Comparison of ENCODE assay signal across 24 mouse cellular contexts in the genomic region with DNA sequence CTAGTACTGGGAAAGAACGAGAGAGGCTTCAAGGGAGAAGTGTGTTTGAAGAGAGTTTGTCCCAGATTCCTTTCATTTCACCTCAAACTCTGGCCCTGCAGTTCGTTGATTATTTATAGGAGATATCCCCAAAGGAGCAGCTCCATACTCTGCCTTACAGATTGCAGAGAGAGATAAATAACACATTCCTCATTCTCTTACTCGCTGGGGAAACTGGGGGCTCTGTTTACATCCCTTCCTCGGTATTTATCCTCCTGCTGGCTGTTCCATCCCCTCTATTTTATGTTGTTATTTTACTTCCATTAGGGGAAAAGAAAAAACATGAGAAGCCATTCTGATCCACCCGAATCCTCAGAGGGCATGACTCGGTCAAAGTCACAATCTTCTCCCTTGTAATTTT.
DNase-seq lines count a peak whose midpoint lies in the region; ATAC-seq and TF ChIP-seq lines count a peak whose summit lies in the region.
"Had no signal": no experiment of that assay in that cellular context is flagged by ENCODE, and none has a peak within 500 bp of the region (broad histone marks: within the 10 kb centered on the region; RNA-seq: fewer than 3 reads in every experiment).

No protein-coding gene starts in this region.

- no peak overlapping the region for H3K9ac ChIP-seq in kidney, postnatal 0 days (ENCODE audit: low read depth, low read length)
- H3K9ac ChIP-seq: embryonic facial prominence, embryonic 13.5 days; liver, embryonic 15.5 days; lung, embryonic 15.5 days had no signal

- H3K4me3 ChIP-seq in gastrocnemius, adult 2 months: no peak overlapping the region
- no peak overlapping the region for H3K4me3 ChIP-seq in kidney, postnatal 0 days (replicated peaks; ENCODE audit: low read depth, low read length)
- H3K4me3 ChIP-seq in myocyte: no peak overlapping the region
- H3K4me3 ChIP-seq: embryonic facial prominence, embryonic 13.5 days; heart, embryonic 10.5 days; limb, embryonic 10.5 days; liver, embryonic 15.5 days; lung, embryonic 15.5 days; megakaryocyte, embryonic 14.5 days had no signal

- no peaks in the 10 kb centered on the region for H3K27me3 ChIP-seq in kidney, postnatal 0 days (ENCODE audit: insufficient read depth, low read length)
- no peaks in the 10 kb centered on the region for H3K27me3 ChIP-seq in myocyte (ENCODE audit: control insufficient read depth, insufficient read depth, insufficient read length)
- H3K27me3 ChIP-seq: embryonic facial prominence, embryonic 13.5 days; liver, embryonic 15.5 days; lung, embryonic 15.5 days; megakaryocyte, embryonic 14.5 days had no signal

- no peak overlapping the region for H3K4me2 ChIP-seq in kidney, postnatal 0 days (ENCODE audit: low read length)
- H3K4me2 ChIP-seq in myocyte (ENCODE audit: low read depth): peak overlapping the region; percentile 59
- H3K4me2 ChIP-seq: embryonic facial prominence, embryonic 13.5 days; liver, embryonic 15.5 days; lung, embryonic 15.5 days had no signal

- DNase-seq in gastrocnemius, adult 2 months: no peak
- no peak for DNase-seq in gastrocnemius, adult 8-10 months (ENCODE audit: low spot score in 2 of 2)
- peak; percentile 66 for DNase-seq in kidney, postnatal 0 days (ENCODE audit: low spot score)
- no peak for DNase-seq in kidney, postnatal 4 days
- peak; percentile 19 for DNase-seq in brain, embryonic 14.5 days (ENCODE audit: low read depth)
- DNase-seq in heart, postnatal 4 days: no peak
- no peak for DNase-seq in layer of hippocampus, adult 8-10 months (ENCODE audit: low spot score in 2 of 2)
- DNase-seq: adrenal gland, postnatal 25 days; cerebellum, adult 11 months; cerebellum, postnatal 10 days; gastrocnemius, postnatal 10 days; kidney, adult 2 months; liver; lung, postnatal 36 days; right cerebral cortex, postnatal 4 days; thymus, postnatal 14 days had no signal

- H3K4me1 ChIP-seq in kidney, postnatal 0 days (replicated peaks; ENCODE audit: insufficient read depth, low read length): no peaks in the 10 kb centered on the region
- H3K4me1 ChIP-seq: heart, embryonic 10.5 days; limb, embryonic 10.5 days; liver, embryonic 15.5 days; lung, embryonic 15.5 days; megakaryocyte, embryonic 14.5 days had no signal

- no peaks in the 10 kb centered on the region for H3K79me2 ChIP-seq in myocyte (ENCODE audit: control insufficient read depth, insufficient read depth)

- 0 out of 2 replicates have a peak overlapping the region, but pooled peaks have one; percentile 1 for H3K27ac ChIP-seq in gastrocnemius, adult 2 months
- H3K27ac ChIP-seq in kidney, postnatal 0 days: no peak overlapping the region
- H3K27ac ChIP-seq: embryonic facial prominence, embryonic 13.5 days; heart, embryonic 10.5 days; limb, embryonic 10.5 days; liver, embryonic 15.5 days; lung, embryonic 15.5 days had no signal

- ATAC-seq in kidney, postnatal 0 days (replicated peaks; ENCODE audit: low FRiP score, low read depth): no peak
- ATAC-seq: forebrain, embryonic 14.5 days had no signal

- TF ChIP-seq CTCF in gastrocnemius, adult 2 months (IDR thresholded peaks at IDR 0.05): no peak
- TF ChIP-seq CTCF in kidney, postnatal 0 days (IDR thresholded peaks at IDR 0.05; ENCODE audit: low read depth): no peak
- no peak for TF ChIP-seq CTCF in brain, embryonic 14.5 days (IDR thresholded peaks at IDR 0.05; ENCODE audit: borderline replicate concordance, extremely low read depth, insufficient read depth, insufficient read length)

- no peaks in the 10 kb centered on the region for H3K36me3 ChIP-seq in kidney, postnatal 0 days (ENCODE audit: insufficient read depth, low read length)
- H3K36me3 ChIP-seq in myocyte (ENCODE audit: control insufficient read depth, insufficient read depth): no peaks in the 10 kb centered on the region
- H3K36me3 ChIP-seq: embryonic facial prominence, embryonic 13.5 days; heart, embryonic 10.5 days; limb, embryonic 10.5 days; liver, embryonic 15.5 days; lung, embryonic 15.5 days had no signal

- no peak overlapping the region for H3ac ChIP-seq in myocyte (ENCODE audit: control insufficient read depth, insufficient read length)

- no peak for TF ChIP-seq POLR2A in brain, embryonic 14.5 days (IDR thresholded peaks at IDR 0.05; ENCODE audit: borderline replicate concordance, extremely low read depth, insufficient read depth, insufficient read length, poor library complexity, severe bottlenecking)
- TF ChIP-seq POLR2A in myocyte (IDR thresholded peaks at IDR 0.05; ENCODE audit: insufficient read length, low read depth): no peak

- 17% methylated on average over 6 of the region's 6 CpGs for WGBS in kidney, postnatal 0 days

- no peaks in the 10 kb centered on the region for H3K9me3 ChIP-seq in kidney, postnatal 0 days (replicated peaks; ENCODE audit: low read length)
- H3K9me3 ChIP-seq: embryonic facial prominence, embryonic 13.5 days; heart, embryonic 10.5 days; limb, embryonic 10.5 days; liver, embryonic 15.5 days; lung, embryonic 15.5 days; megakaryocyte, embryonic 14.5 days had no signal

- intact Hi-C loops in gastrocnemius, adult 2 months (cut with DNase I): no loop called here

TF ChIP-seq in myocyte, 11 proteins besides CTCF, POLR2A, EP300 and RAD21:
- no peak for TF ChIP-seq TCF3 (IDR thresholded peaks at IDR 0.05; ENCODE audit: insufficient read length, low read depth)
- no peak for TF ChIP-seq REST (IDR thresholded peaks at IDR 0.05; ENCODE audit: insufficient read depth, insufficient read length)
- TF ChIP-seq MYOG (IDR thresholded peaks at IDR 0.05; ENCODE audit: control insufficient read depth in 1 of 3, insufficient read depth in 1 of 3, insufficient read length in 2 of 3, low read depth in 2 of 3): no peak
TF ChIP-seq in myocyte: peak in this region for 0.

Comparison
In these comparisons a context has a peak if more than half of its experiments do, and no peak if none do; other contexts are left out.
1. DNase-seq: peak in kidney, postnatal 0 days (single experiment) and brain, embryonic 14.5 days (single experiment); none in gastrocnemius, adult 2 months (single experiment), gastrocnemius, adult 8-10 months (0 of 2), kidney, postnatal 4 days (0 of 2), heart, postnatal 4 days (single experiment) and layer of hippocampus, adult 8-10 months (0 of 2).